In the genomic region with DNA sequence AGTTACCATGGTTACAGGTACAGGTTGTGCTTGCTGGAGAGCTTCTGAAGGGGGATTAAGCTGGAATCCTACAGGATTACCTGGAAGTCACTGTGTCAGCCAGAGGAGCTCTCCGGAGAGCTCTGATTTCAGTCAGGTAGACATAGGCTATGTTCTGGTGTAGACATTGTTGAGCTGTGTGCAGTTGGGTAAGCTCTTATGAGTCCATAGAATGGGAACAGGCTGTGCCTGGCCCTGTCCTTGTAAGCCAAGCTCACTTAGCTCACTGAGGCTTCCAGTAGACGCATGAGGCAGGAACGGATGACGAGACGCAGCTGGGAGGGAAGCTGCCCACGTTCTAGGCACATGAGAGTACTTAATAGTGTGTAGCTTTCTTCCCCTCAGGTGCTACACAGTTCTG, we compare ENCODE assay signal across 17 mouse cellular contexts. TPM values are rescaled to one million over a fixed set of nuclear protein-coding genes. Genes with fewer than 3 reads are reported as not detected.
DNase-seq lines count a peak whose midpoint lies in the region; ATAC-seq lines count a peak whose summit lies in the region.
"Had no signal": no experiment of that assay in that cellular context is flagged by ENCODE, and none has a peak within 500 bp of the region (broad histone marks: within the 10 kb centered on the region; RNA-seq: fewer than 3 reads in every experiment).

No protein-coding gene starts in this region.

- peak overlapping the region; percentile 8; the same call in 1 of the 2 replicates for H3K9ac ChIP-seq in kidney, embryonic 14.5 days (ENCODE audit: low read depth, low read length)
- H3K9ac ChIP-seq: liver, embryonic 12.5 days had no signal

- H3K4me2 ChIP-seq in kidney, embryonic 14.5 days (replicated peaks; ENCODE audit: low read depth, low read length) = no peak overlapping the region
- H3K4me2 ChIP-seq: liver, embryonic 12.5 days had no signal

- H3K4me1 ChIP-seq in kidney, embryonic 14.5 days (ENCODE audit: control insufficient read depth, insufficient read depth, low read length) = peaks cover 23% of the 10 kb centered on the region

- WGBS in kidney, embryonic 14.5 days = 58% methylated on average over 6 of the region's 6 CpGs

- peak; percentile 94 for DNase-seq in heart, adult 11 months
- no peak for DNase-seq in heart, postnatal 4 days
- no peak for DNase-seq in kidney, adult 8-10 months
- peak; percentile 3 for DNase-seq in urinary bladder, postnatal 25 days (ENCODE audit: low spot score)
- no peak for DNase-seq in urinary bladder, adult 2 months (ENCODE audit: low spot score)
- DNase-seq in spleen, postnatal 36 days (ENCODE audit: low spot score in 2 of 2) = no peak
- DNase-seq in thymus, postnatal 4 days = no peak
- DNase-seq: cerebellum, postnatal 10 days; embryo, embryonic 11 days; gastrocnemius, postnatal 10 days; heart, postnatal 10 days; kidney, postnatal 25 days; lung, postnatal 36 days; thymus, postnatal 14 days had no signal

- peaks cover 39% of the 10 kb centered on the region for H3K36me3 ChIP-seq in kidney, embryonic 14.5 days (ENCODE audit: control insufficient read depth, insufficient read depth, low read length)

- H3K4me3 ChIP-seq in kidney, embryonic 14.5 days (ENCODE audit: low read length) = no peak overlapping the region
- H3K4me3 ChIP-seq: liver, embryonic 12.5 days; midbrain, embryonic 10.5 days had no signal

- H3K9me3 ChIP-seq in kidney, embryonic 14.5 days (ENCODE audit: control insufficient read depth, low read length) = no peaks in the 10 kb centered on the region
- H3K9me3 ChIP-seq: liver, embryonic 12.5 days; midbrain, embryonic 10.5 days had no signal

- H3K27ac ChIP-seq in kidney, embryonic 14.5 days (ENCODE audit: low read depth, low read length) = no peak overlapping the region
- H3K27ac ChIP-seq: midbrain, embryonic 10.5 days had no signal

- H3K27me3 ChIP-seq in kidney, embryonic 14.5 days (ENCODE audit: control insufficient read depth, insufficient read depth, low read length) = no peaks in the 10 kb centered on the region
- H3K27me3 ChIP-seq: liver, embryonic 12.5 days had no signal

- no peak for ATAC-seq in kidney, embryonic 14.5 days (ENCODE audit: low FRiP score, low TSS enrichment)
- ATAC-seq: liver, embryonic 12.5 days had no signal

RNA-seq across cellular contexts. Expression of gene Nynrin, which starts 8.4 kb away (rescaled TPM):
- total RNA-seq in heart, postnatal 4 days (2021) = 10 to 100 TPM; 36.0 to 36.3 TPM
- polyA plus RNA-seq in kidney, embryonic 14.5 days (2014; fragmentation: Nextera tagmentation; extraction: Ambion mirVana) = 11.0 and 15.6 TPM in 2 replicates
- 6.2 and 11.2 TPM in 2 replicates for polyA plus RNA-seq in urinary bladder, adult 2 months (2012; rRNA removed)

RNA-seq across cellular contexts. Expression of gene Cbln3, which starts 22.0 kb away (rescaled TPM):
- total RNA-seq in heart, postnatal 4 days (2021) = under 1 TPM; 0.62 to 0.65 TPM
- polyA plus RNA-seq in kidney, embryonic 14.5 days (2014; fragmentation: Nextera tagmentation; extraction: Ambion mirVana) = 0.23 and 0.31 TPM in 2 replicates
- 0.22 and 0.45 TPM in 2 replicates for polyA plus RNA-seq in urinary bladder, adult 2 months (2012; rRNA removed)

RNA-seq across cellular contexts. Expression of gene Khnyn, which starts 22.6 kb away (rescaled TPM):
- 10 to 100 TPM; 11.6 to 12.0 TPM for total RNA-seq in heart, postnatal 4 days (2021)
- 7.0 and 9.7 TPM in 2 replicates for polyA plus RNA-seq in kidney, embryonic 14.5 days (2014; fragmentation: Nextera tagmentation; extraction: Ambion mirVana)
- polyA plus RNA-seq in urinary bladder, adult 2 months (2012; rRNA removed) = 26.2 and 26.8 TPM in 2 replicates

RNA-seq across cellular contexts. Expression of gene Sdr39u1, which starts 37.9 kb away (rescaled TPM):
- total RNA-seq in heart, postnatal 4 days (2021) = 10 to 100 TPM; 57.0 to 61.3 TPM
- 61.3 and 64.7 TPM in 2 replicates for polyA plus RNA-seq in kidney, embryonic 14.5 days (2014; fragmentation: Nextera tagmentation; extraction: Ambion mirVana)
- polyA plus RNA-seq in urinary bladder, adult 2 months (2012; rRNA removed) = 54.6 and 63.6 TPM in 2 replicates

RNA-seq across cellular contexts. Expression of gene Nfatc4, which starts 39.2 kb away (rescaled TPM):
- 10 to 100 TPM; 12.7 to 13.3 TPM for total RNA-seq in heart, postnatal 4 days (2021)
- 26.3 and 33.8 TPM in 2 replicates for polyA plus RNA-seq in kidney, embryonic 14.5 days (2014; fragmentation: Nextera tagmentation; extraction: Ambion mirVana)
- polyA plus RNA-seq in urinary bladder, adult 2 months (2012; rRNA removed) = 37.9 and 44.3 TPM in 2 replicates

Comparison
In these comparisons a context has a peak if more than half of its experiments do, and no peak if none do; other contexts are left out.
1. DNase-seq: peak in heart, adult 11 months (single experiment) and urinary bladder, postnatal 25 days (single experiment); none in heart, postnatal 4 days (single experiment), kidney, adult 8-10 months (0 of 2), urinary bladder, adult 2 months (single experiment), spleen, postnatal 36 days (0 of 2) and thymus, postnatal 4 days (single experiment).